Mouse (Mus musculus): ENCODE measurements at regions not wholly inside any gene's neighbourhood (a gene's known extent, or its start where the extent isn't known, plus 50 kb on each side); places are given as distances from the start of the nearest gene placed in this dataset.

- no peak for TF ChIP-seq POLR2A (IDR thresholded peaks at IDR 0.05; ENCODE audit: borderline replicate concordance, control insufficient read depth, low read depth, low read length)
- no peak for TF ChIP-seq CTCF (IDR thresholded peaks at IDR 0.05; ENCODE audit: control insufficient read depth, insufficient read depth, low read length)
Measured at GRCm38 (mm10) chr7:83254411-83254810, 330.3 kb upstream of the Tmc3 start.

Measured in bone marrow, adult 2 months (tissue).